Mouse (Mus musculus): ENCODE data around the gene Cbx2. TPM values are rescaled to one million over a fixed set of nuclear protein-coding genes. Genes with fewer than 3 reads are reported as not detected.

The Cbx2 gene
- polyA plus RNA-seq, 1 experiment from 2014 or later = 22.1 TPM

- no peaks in the 10 kb centered on the region for H3K36me3 ChIP-seq (ENCODE audit: control insufficient read depth, insufficient read depth, low read length)
- H3K4me1 ChIP-seq (replicated peaks; ENCODE audit: control insufficient read depth, insufficient read depth, low read length) = no peaks in the 10 kb centered on the region
- H3K27me3 ChIP-seq (replicated peaks; ENCODE audit: control insufficient read depth, insufficient read depth, low read length) = peaks cover under 1% of the 10 kb centered on the region; the same call in 1 of the 2 replicates
- H3K9me3 ChIP-seq (ENCODE audit: control insufficient read depth, low read length) = no peaks in the 10 kb centered on the region
- H3K27ac ChIP-seq (ENCODE audit: low read depth, low read length) = no peak overlapping the region
- DNase-seq (ENCODE audit: low spot score) (no peak), ATAC-seq (replicated peaks; ENCODE audit: low FRiP score) (no peak)
- no peak overlapping the region for H3K4me3 ChIP-seq (ENCODE audit: low read depth, low read length)
- H3K9ac ChIP-seq (ENCODE audit: low read depth, low read length) = no peak overlapping the region
- H3K4me2 ChIP-seq = no peak overlapping the region
- 81% methylated on average over 10 of the region's 10 CpGs for WGBS
Measured at GRCm38 (mm10) chr11:119005547-119006275, 17.1 kb upstream of the Cbx2 start.

- Histone ChIP-seq H3K4me2 (no peak overlapping the region), H3K27me3 (replicated peaks; ENCODE audit: control insufficient read depth, insufficient read depth, low read length) (no peaks in the 10 kb centered on the region), H3K36me3 (ENCODE audit: control insufficient read depth, insufficient read depth, low read length) (no peaks in the 10 kb centered on the region), H3K9me3 (ENCODE audit: control insufficient read depth, low read length) (no peaks in the 10 kb centered on the region), H3K27ac (ENCODE audit: low read depth, low read length) (no peak overlapping the region), H3K4me3 (ENCODE audit: low read depth, low read length) (no peak overlapping the region), H3K9ac (ENCODE audit: low read depth, low read length) (no peak overlapping the region), H3K4me1 (replicated peaks; ENCODE audit: control insufficient read depth, insufficient read depth, low read length) (no peaks in the 10 kb centered on the region)
- ATAC-seq (replicated peaks; ENCODE audit: low FRiP score) (no peak), DNase-seq (ENCODE audit: low spot score) (no peak)
- 55% methylated on average over 3 of the region's 3 CpGs for WGBS
Measured at GRCm38 (mm10) chr11:119006462-119006861, 16.3 kb upstream of the Cbx2 start.

GRCm38 (mm10) chr11:119007461-119008456, 15.0 kb upstream of the Cbx2 start:
- Histone ChIP-seq H3K4me3 (ENCODE audit: low read depth, low read length) (peak overlapping the region; percentile 24), H3K36me3 (ENCODE audit: control insufficient read depth, insufficient read depth, low read length) (no peaks in the 10 kb centered on the region), H3K9me3 (ENCODE audit: control insufficient read depth, low read length) (no peaks in the 10 kb centered on the region), H3K4me1 (replicated peaks; ENCODE audit: control insufficient read depth, insufficient read depth, low read length) (no peaks in the 10 kb centered on the region), H3K9ac (ENCODE audit: low read depth, low read length) (peak overlapping the region; percentile 39; the same call in 1 of the 2 replicates), H3K27me3 (replicated peaks; ENCODE audit: control insufficient read depth, insufficient read depth, low read length) (no peaks in the 10 kb centered on the region), H3K27ac (ENCODE audit: low read depth, low read length) (no peak overlapping the region), H3K4me2 (peak overlapping the region; percentile 54)
- ATAC-seq (replicated peaks; ENCODE audit: low FRiP score) (no peak; the same call in 1 of the 2 replicates), DNase-seq (ENCODE audit: low spot score) (no peak)
- 27% methylated on average over 21 of the region's 21 CpGs for WGBS

GRCm38 (mm10) chr11:119014455-119014854, 8.3 kb upstream of the Cbx2 start:
- Histone ChIP-seq H3K9ac (ENCODE audit: low read depth, low read length) (no peak overlapping the region), H3K27me3 (replicated peaks; ENCODE audit: control insufficient read depth, insufficient read depth, low read length) (no peaks in the 10 kb centered on the region), H3K9me3 (ENCODE audit: control insufficient read depth, low read length) (no peaks in the 10 kb centered on the region), H3K27ac (ENCODE audit: low read depth, low read length) (no peak overlapping the region), H3K4me2 (no peak overlapping the region), H3K36me3 (ENCODE audit: control insufficient read depth, insufficient read depth, low read length) (no peaks in the 10 kb centered on the region), H3K4me1 (replicated peaks; ENCODE audit: control insufficient read depth, insufficient read depth, low read length) (no peaks in the 10 kb centered on the region), H3K4me3 (ENCODE audit: low read depth, low read length) (no peak overlapping the region)
- ATAC-seq (replicated peaks; ENCODE audit: low FRiP score) (no peak), DNase-seq (ENCODE audit: low spot score) (no peak)
- WGBS = 74% methylated on average over 7 of the region's 7 CpGs

GRCm38 (mm10) chr11:119017506-119017905, 5.3 kb upstream of the Cbx2 start:
- 80% methylated on average over 7 of the region's 7 CpGs for WGBS
- Histone ChIP-seq H3K4me1 (replicated peaks; ENCODE audit: control insufficient read depth, insufficient read depth, low read length) (no peaks in the 10 kb centered on the region), H3K4me2 (no peak overlapping the region), H3K9me3 (ENCODE audit: control insufficient read depth, low read length) (no peaks in the 10 kb centered on the region), H3K27me3 (replicated peaks; ENCODE audit: control insufficient read depth, insufficient read depth, low read length) (peaks cover 25% of the 10 kb centered on the region), H3K27ac (ENCODE audit: low read depth, low read length) (no peak overlapping the region), H3K4me3 (ENCODE audit: low read depth, low read length) (no peak overlapping the region), H3K9ac (ENCODE audit: low read depth, low read length) (no peak overlapping the region), H3K36me3 (ENCODE audit: control insufficient read depth, insufficient read depth, low read length) (no peaks in the 10 kb centered on the region)
- no peak for ATAC-seq (replicated peaks; ENCODE audit: low FRiP score)
- no peak for DNase-seq (ENCODE audit: low spot score)

GRCm38 (mm10) chr11:119021180-119021579, 1.6 kb upstream of the Cbx2 start:
- WGBS = 80% methylated on average over 7 of the region's 7 CpGs
- peaks cover 8% of the 10 kb centered on the region for H3K4me1 ChIP-seq (replicated peaks; ENCODE audit: control insufficient read depth, insufficient read depth, low read length)
- H3K9me3 ChIP-seq (ENCODE audit: control insufficient read depth, low read length) = no peaks in the 10 kb centered on the region
- H3K9ac ChIP-seq (ENCODE audit: low read depth, low read length) = no peak overlapping the region
- no peak overlapping the region for H3K4me2 ChIP-seq
- H3K27ac ChIP-seq (ENCODE audit: low read depth, low read length) = no peak overlapping the region
- DNase-seq (ENCODE audit: low spot score) (no peak), ATAC-seq (replicated peaks; ENCODE audit: low FRiP score) (no peak)
- no peak overlapping the region for H3K4me3 ChIP-seq (ENCODE audit: low read depth, low read length)
- peaks cover 41% of the 10 kb centered on the region for H3K27me3 ChIP-seq (replicated peaks; ENCODE audit: control insufficient read depth, insufficient read depth, low read length)
- H3K36me3 ChIP-seq (ENCODE audit: control insufficient read depth, insufficient read depth, low read length) = no peaks in the 10 kb centered on the region

GRCm38 (mm10) chr11:119022068-119022894, 481 bp upstream of the Cbx2 start:
- WGBS = 8% methylated on average over 42 of the region's 42 CpGs
- H3K27me3 ChIP-seq (replicated peaks; ENCODE audit: control insufficient read depth, insufficient read depth, low read length) = peaks cover 41% of the 10 kb centered on the region

GRCm38 (mm10) chr11:119023616-119023980, 836 bp downstream of the Cbx2 start:
- Histone ChIP-seq H3K27ac (ENCODE audit: low read depth, low read length) (peak overlapping the region; percentile 57; the same call in 1 of the 2 replicates), H3K9ac (ENCODE audit: low read depth, low read length) (peak overlapping the region; percentile 81), H3K27me3 (replicated peaks; ENCODE audit: control insufficient read depth, insufficient read depth, low read length) (peaks cover 41% of the 10 kb centered on the region), H3K36me3 (ENCODE audit: control insufficient read depth, insufficient read depth, low read length) (peaks cover 14% of the 10 kb centered on the region), H3K4me1 (replicated peaks; ENCODE audit: control insufficient read depth, insufficient read depth, low read length) (peaks cover 11% of the 10 kb centered on the region), H3K4me2 (peak overlapping the region; percentile 85), H3K4me3 (ENCODE audit: low read depth, low read length) (peak overlapping the region; percentile 82), H3K9me3 (ENCODE audit: control insufficient read depth, low read length) (no peaks in the 10 kb centered on the region)
- 0 out of 2 replicates have a peak, but pooled peaks have one; percentile 7 for ATAC-seq (replicated peaks; ENCODE audit: low FRiP score)
- DNase-seq (ENCODE audit: low spot score) = no peak
- 2% methylated on average over 15 of the region's 15 CpGs for WGBS

More at GRCm38 (mm10) chr11:119022068-119022894, 481 bp upstream of the Cbx2 start:
- Histone ChIP-seq H3K9me3 (ENCODE audit: control insufficient read depth, low read length) (no peaks in the 10 kb centered on the region), H3K27ac (ENCODE audit: low read depth, low read length) (peak overlapping the region; percentile 11; the same call in 1 of the 2 replicates), H3K36me3 (ENCODE audit: control insufficient read depth, insufficient read depth, low read length) (peaks cover 3% of the 10 kb centered on the region; the same call in 1 of the 2 replicates), H3K4me3 (ENCODE audit: low read depth, low read length) (peak overlapping the region; percentile 82), H3K4me2 (peak overlapping the region; percentile 85), H3K4me1 (replicated peaks; ENCODE audit: control insufficient read depth, insufficient read depth, low read length) (peaks cover 11% of the 10 kb centered on the region), H3K9ac (ENCODE audit: low read depth, low read length) (peak overlapping the region; percentile 81)
- ATAC-seq (replicated peaks; ENCODE audit: low FRiP score) (no peak), DNase-seq (ENCODE audit: low spot score) (no peak)

All from liver, embryonic 11.5 days (tissue).